Mouse (Mus musculus) effector memory CD4-positive, alpha-beta T cell, adult 7 months (primary cell): Measurements from ENCODE around the gene Zfp383. TPM values are rescaled to one million over a fixed set of nuclear protein-coding genes. Genes with fewer than 3 reads are reported as not detected.

Experiments
- polyA plus RNA-seq: library from polyadenylated mRNA; unstranded; fragments of 100-300 nt; shearing (Covaris generic); gene quantifications from one replicate; pipeline ENCODE4 v1.2.1, GENCODE M21; 2017

The Zfp383 gene
- polyA plus RNA-seq = 1.00 TPM

DNA sequence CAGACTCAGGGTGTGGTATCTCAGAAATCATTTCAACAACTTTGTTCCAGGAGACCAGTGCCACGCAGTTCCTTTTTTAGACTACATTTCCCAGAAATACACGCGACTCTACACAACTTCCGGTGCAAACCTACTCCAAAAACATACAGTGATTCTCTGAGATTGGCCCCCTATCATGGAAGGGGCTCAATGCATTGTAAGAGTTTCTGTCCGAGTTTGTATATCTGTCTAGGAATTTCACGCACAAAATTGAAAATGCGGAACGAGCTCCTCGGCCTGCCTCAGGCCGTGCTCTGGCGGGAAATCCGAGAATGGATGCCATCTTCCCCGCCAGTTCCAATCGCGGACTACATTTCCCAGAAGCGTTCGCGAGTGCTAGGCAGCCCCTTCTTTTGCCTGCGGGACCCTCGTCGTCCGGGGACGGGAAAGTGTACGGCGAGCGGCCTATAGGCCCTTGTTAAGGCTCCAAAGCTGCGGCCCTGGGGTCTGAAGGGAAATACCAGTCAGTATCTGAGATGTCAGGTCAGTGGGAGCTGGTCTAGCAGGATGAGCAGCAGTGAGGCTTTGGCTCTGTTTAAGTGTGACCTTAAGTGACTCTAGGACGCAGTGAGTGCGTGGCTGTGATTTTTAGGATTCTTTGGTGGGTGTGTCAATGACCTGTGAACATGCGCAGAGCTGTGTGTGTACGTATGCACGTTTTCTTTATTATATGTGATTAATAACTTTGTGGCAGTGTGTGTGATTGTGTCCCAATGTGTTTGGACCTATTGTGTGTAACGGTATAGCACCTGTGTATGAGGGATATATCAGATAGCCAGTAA is at the start of gene Zfp383:
Zfp383 (plus strand) TSS at position 94 of the 821 bp plus-strand sequence.

GRCm38 (mm10) chr7:29859532-29860517 is 48.2 kb upstream of the Zfp383 start, which contains the start of gene Zfp420:
Gene Zfp420 (plus strand): TSS chr7:29859979.

GRCm38 (mm10) chr7:29905966-29906681 is 1.9 kb upstream of the Zfp383 start, which contains the start of gene Zfp27:
Gene Zfp27 (minus strand): TSS chr7:29906572.

DNA sequence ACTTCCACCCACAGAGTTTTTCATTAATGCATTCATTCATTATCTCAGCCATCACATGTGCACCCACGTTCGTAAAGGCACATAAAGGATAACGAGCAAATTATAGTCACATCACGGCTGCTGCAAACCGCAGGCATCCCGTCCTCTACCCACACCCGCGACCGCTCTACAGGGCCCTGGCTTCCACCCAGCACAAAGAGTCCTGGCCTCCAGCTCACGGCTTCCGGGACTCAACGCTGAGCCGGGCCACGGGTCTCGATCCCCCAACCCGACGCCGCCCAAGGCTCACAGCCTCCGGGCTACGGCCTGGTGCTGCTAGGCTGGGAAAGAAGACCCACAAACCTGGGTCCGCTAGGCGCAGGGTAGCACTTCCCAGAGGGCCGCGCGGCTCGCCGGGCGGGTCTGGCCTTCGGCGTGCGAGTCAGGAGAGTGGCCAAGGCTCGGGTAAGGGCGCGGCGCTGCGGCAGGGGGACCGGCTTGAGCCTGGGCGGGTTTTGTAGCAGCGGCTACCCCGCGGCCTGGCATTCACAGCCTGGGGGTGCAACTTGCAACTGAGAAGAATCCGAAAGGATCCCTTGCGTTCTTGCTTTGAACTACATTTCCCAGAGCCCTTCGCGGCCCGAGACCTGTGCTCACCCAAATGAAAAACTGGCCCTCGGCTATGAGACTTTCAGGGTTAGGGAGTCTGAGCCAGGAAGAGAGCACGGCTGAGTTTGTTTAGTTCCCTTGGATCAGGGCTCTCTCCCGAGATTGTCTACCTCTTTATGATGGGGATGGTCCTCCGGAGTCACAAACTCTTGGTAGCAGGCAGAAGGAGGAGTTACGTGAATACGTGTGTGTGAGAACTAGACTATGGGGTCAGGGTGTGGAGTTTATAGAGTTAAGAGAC is 45.7 kb downstream of the Zfp383 start, which contains the start of gene Zfp74:
Zfp74 (minus strand) TSS at position 577 of the 889 bp plus-strand sequence.

Other genes starting within 250 kb of the Zfp383 start
- 0.71 TPM for gene Catsperg2, start 181.2 kb upstream of the Zfp383 start, polyA plus RNA-seq
- gene Zfp84, start 139.7 kb upstream of the Zfp383 start, polyA plus RNA-seq = 13.7 TPM
- gene Zfp30, start 124.2 kb upstream of the Zfp383 start, polyA plus RNA-seq = 0.48 TPM
- 5.9 TPM for gene Zfp790, start 92.1 kb upstream of the Zfp383 start, polyA plus RNA-seq
- 2.2 TPM for gene Zfp940, start 54.6 kb upstream of the Zfp383 start, polyA plus RNA-seq
- gene Zfp420, start 48.2 kb upstream of the Zfp383 start, polyA plus RNA-seq = 8.0 TPM
- 2.9 TPM for gene Zfp27, start 1.7 kb upstream of the Zfp383 start, polyA plus RNA-seq
- gene Zfp74, start 45.9 kb downstream of the Zfp383 start, polyA plus RNA-seq = 2.2 TPM
- 5.7 TPM for gene Zfp568, start 75.7 kb downstream of the Zfp383 start, polyA plus RNA-seq
- 2.1 TPM for gene Zfp14, start 143.2 kb downstream of the Zfp383 start, polyA plus RNA-seq
- gene Zfp82, start 164.7 kb downstream of the Zfp383 start, polyA plus RNA-seq = 7.4 TPM
- gene Gm26920, start 182.2 kb downstream of the Zfp383 start, polyA plus RNA-seq = not detected
- gene Zfp566, start 182.3 kb downstream of the Zfp383 start, polyA plus RNA-seq = 6.2 TPM
- 66.9 TPM for gene Zfp260, start 186.6 kb downstream of the Zfp383 start, polyA plus RNA-seq
- 13.4 TPM for gene Zfp382, start 213.7 kb downstream of the Zfp383 start, polyA plus RNA-seq